Mouse (Mus musculus): ENCODE results near the gene Akap7. TPM values are rescaled to one million over a fixed set of nuclear protein-coding genes. Genes with fewer than 3 reads are reported as not detected.

Akap7 gene
- total and polyA plus RNA-seq, 3 experiments: 17.2 to 59.1 (median 56.2) TPM

GRCm38 (mm10) chr10:25331321-25332049 lies 23.8 kb upstream of the Akap7 start:
- peak overlapping the region; percentile 73 for H3K27ac ChIP-seq
- 27% methylated on average over 9 of the region's 9 CpGs for WGBS
- H3K4me1 ChIP-seq (ENCODE audit: control insufficient read depth, insufficient read depth, low read length): peaks cover 8% of the 10 kb centered on the region
- TF ChIP-seq CTCF (IDR thresholded peaks at IDR 0.05) (no peak), POLR2A (IDR thresholded peaks at IDR 0.05; ENCODE audit: insufficient read depth, low read depth, low read length) (no peak), EP300 (IDR thresholded peaks at IDR 0.05; ENCODE audit: insufficient read depth, low read depth, low read length) (no peak)
- no peak overlapping the region for H3K4me3 ChIP-seq
- H3K27me3 ChIP-seq (ENCODE audit: control insufficient read depth, insufficient read depth, low read length): no peaks in the 10 kb centered on the region
- intact Hi-C loops (cut with DNase I): loop anchor here (2.0 kb wide), 2 partner anchors 27 to 33 kb away; partner anchors contain the start of gene Epb41l2
- H3K9ac ChIP-seq (ENCODE audit: low read depth, low read length): 0 out of 2 replicates have a peak overlapping the region, but pooled peaks have one; percentile 25
- peaks cover 3% of the 10 kb centered on the region; the same call in 1 of the 2 replicates for H3K36me3 ChIP-seq (ENCODE audit: control insufficient read depth, insufficient read depth, low read length)
- no peaks in the 10 kb centered on the region; the same call in 1 of the 2 replicates for H3K79me2 ChIP-seq (replicated peaks; ENCODE audit: control insufficient read depth, insufficient read depth, low read length)
- peak in 1 of 2 experiments; percentile 28 for DNase-seq

- WGBS: 91% methylated on average over 7 of the region's 7 CpGs
Measured at GRCm38 (mm10) chr10:25330094-25330493, 22.4 kb upstream of the Akap7 start.

DNA sequence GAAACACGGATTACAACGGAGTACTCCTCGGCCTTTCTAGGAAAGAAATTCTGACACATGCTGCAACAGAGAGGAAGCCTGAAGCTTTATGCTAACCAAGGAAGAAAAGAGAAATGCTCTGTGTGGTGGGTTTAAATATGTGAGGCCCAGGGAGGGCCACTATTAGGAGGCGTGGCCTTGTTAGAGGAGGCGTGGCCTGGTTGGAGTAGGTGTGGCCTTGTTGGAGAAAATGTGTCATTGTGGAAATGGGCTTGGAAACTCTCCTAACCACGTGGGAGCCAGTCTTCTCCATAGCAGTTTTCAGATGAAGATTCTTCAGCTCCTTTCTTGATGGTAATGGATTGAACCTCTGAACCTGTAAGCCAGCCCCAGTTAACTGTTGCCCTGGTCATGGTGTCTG lies 19.8 kb upstream of the Akap7 start:
- 79% methylated on average over 6 of the region's 6 CpGs for WGBS
- Histone ChIP-seq H3K4me3 (no peak overlapping the region), H3K79me2 (replicated peaks; ENCODE audit: control insufficient read depth, insufficient read depth, low read length) (no peaks in the 10 kb centered on the region), H3K27ac (no peak overlapping the region), H3K27me3 (ENCODE audit: control insufficient read depth, insufficient read depth, low read length) (no peaks in the 10 kb centered on the region), H3K36me3 (ENCODE audit: control insufficient read depth, insufficient read depth, low read length) (peaks cover 3% of the 10 kb centered on the region; the same call in 1 of the 2 replicates), H3K4me1 (ENCODE audit: control insufficient read depth, insufficient read depth, low read length) (peaks cover 8% of the 10 kb centered on the region), H3K9ac (ENCODE audit: low read depth, low read length) (no peak overlapping the region)
- DNase-seq: no peak
- intact Hi-C loops (cut with DNase I): no loop called here
- no peak for TF ChIP-seq EP300 (IDR thresholded peaks at IDR 0.05; ENCODE audit: insufficient read depth, low read depth, low read length)
- TF ChIP-seq CTCF (IDR thresholded peaks at IDR 0.05): no peak
- no peak for TF ChIP-seq POLR2A (IDR thresholded peaks at IDR 0.05; ENCODE audit: insufficient read depth, low read depth, low read length)

More at GRCm38 (mm10) chr10:25330094-25330493, 22.4 kb upstream of the Akap7 start:
- intact Hi-C loops (cut with DNase I): loop anchor here (2.0 kb wide), 2 partner anchors 29 to 31 kb away; partner anchors contain the start of gene Epb41l2
- Histone ChIP-seq H3K9ac (ENCODE audit: low read depth, low read length) (no peak overlapping the region), H3K79me2 (replicated peaks; ENCODE audit: control insufficient read depth, insufficient read depth, low read length) (no peaks in the 10 kb centered on the region; the same call in 1 of the 2 replicates), H3K27me3 (ENCODE audit: control insufficient read depth, insufficient read depth, low read length) (no peaks in the 10 kb centered on the region), H3K4me1 (ENCODE audit: control insufficient read depth, insufficient read depth, low read length) (peaks cover 8% of the 10 kb centered on the region), H3K27ac (no peak overlapping the region), H3K4me3 (no peak overlapping the region), H3K36me3 (ENCODE audit: control insufficient read depth, insufficient read depth, low read length) (peaks cover 3% of the 10 kb centered on the region; the same call in 1 of the 2 replicates)
- no peak for DNase-seq
- no peak for TF ChIP-seq EP300 (IDR thresholded peaks at IDR 0.05; ENCODE audit: insufficient read depth, low read depth, low read length)
- TF ChIP-seq CTCF (IDR thresholded peaks at IDR 0.05): no peak
- TF ChIP-seq POLR2A (IDR thresholded peaks at IDR 0.05; ENCODE audit: insufficient read depth, low read depth, low read length): no peak

GRCm38 (mm10) chr10:25325690-25326089 lies 18.0 kb upstream of the Akap7 start:
- 35% methylated on average over 4 of the region's 4 CpGs for WGBS
- Histone ChIP-seq H3K79me2 (replicated peaks; ENCODE audit: control insufficient read depth, insufficient read depth, low read length) (no peaks in the 10 kb centered on the region), H3K4me3 (no peak overlapping the region), H3K27ac (no peak overlapping the region), H3K36me3 (ENCODE audit: control insufficient read depth, insufficient read depth, low read length) (no peaks in the 10 kb centered on the region), H3K27me3 (ENCODE audit: control insufficient read depth, insufficient read depth, low read length) (no peaks in the 10 kb centered on the region), H3K9ac (ENCODE audit: low read depth, low read length) (no peak overlapping the region), H3K4me1 (ENCODE audit: control insufficient read depth, insufficient read depth, low read length) (no peaks in the 10 kb centered on the region; the same call in none of the 2 replicates)
- DNase-seq: no peak
- TF ChIP-seq CTCF (IDR thresholded peaks at IDR 0.05): no peak
- no peak for TF ChIP-seq EP300 (IDR thresholded peaks at IDR 0.05; ENCODE audit: insufficient read depth, low read depth, low read length)
- TF ChIP-seq POLR2A (IDR thresholded peaks at IDR 0.05; ENCODE audit: insufficient read depth, low read depth, low read length): no peak
- intact Hi-C loops (cut with DNase I): no loop called here

- TF ChIP-seq POLR2A (IDR thresholded peaks at IDR 0.05; ENCODE audit: insufficient read depth, low read depth, low read length): no peak
- TF ChIP-seq EP300 (IDR thresholded peaks at IDR 0.05; ENCODE audit: insufficient read depth, low read depth, low read length): no peak
- no peak for TF ChIP-seq CTCF (IDR thresholded peaks at IDR 0.05)
- Histone ChIP-seq H3K4me3 (no peak overlapping the region), H3K27ac (no peak overlapping the region), H3K4me1 (ENCODE audit: control insufficient read depth, insufficient read depth, low read length) (no peaks in the 10 kb centered on the region; the same call in none of the 2 replicates), H3K36me3 (ENCODE audit: control insufficient read depth, insufficient read depth, low read length) (no peaks in the 10 kb centered on the region; the same call in 1 of the 2 replicates), H3K27me3 (ENCODE audit: control insufficient read depth, insufficient read depth, low read length) (no peaks in the 10 kb centered on the region), H3K9ac (ENCODE audit: low read depth, low read length) (no peak overlapping the region), H3K79me2 (replicated peaks; ENCODE audit: control insufficient read depth, insufficient read depth, low read length) (no peaks in the 10 kb centered on the region)
- WGBS: 88% methylated on average over 4 of the region's 4 CpGs
- intact Hi-C loops (cut with DNase I): no loop called here
- DNase-seq: no peak
Measured at GRCm38 (mm10) chr10:25321198-25321597, 13.5 kb upstream of the Akap7 start.

DNA sequence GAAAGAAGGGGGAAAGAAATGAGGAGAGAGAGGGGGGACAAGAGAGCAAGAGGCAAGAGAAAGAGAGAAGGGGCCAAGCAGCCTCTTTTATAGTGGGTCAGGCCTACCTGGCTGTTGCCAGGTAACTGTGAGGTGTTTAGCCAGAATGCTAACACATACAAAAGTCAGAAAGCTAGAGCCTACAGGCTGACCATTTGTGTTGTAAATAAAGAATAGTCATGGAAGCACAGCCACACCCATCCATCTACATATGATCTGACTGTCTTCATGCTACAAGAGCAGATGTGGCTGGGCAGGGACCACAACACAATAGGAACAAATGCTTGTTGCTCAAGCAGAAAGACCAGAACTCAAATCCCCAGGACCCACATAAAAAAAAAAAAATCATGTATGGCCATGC lies 11.9 kb upstream of the Akap7 start:
- intact Hi-C loops (cut with DNase I): no loop called here
- no peaks in the 10 kb centered on the region for H3K27me3 ChIP-seq (ENCODE audit: control insufficient read depth, insufficient read depth, low read length)
- no peaks in the 10 kb centered on the region for H3K4me1 ChIP-seq (ENCODE audit: control insufficient read depth, insufficient read depth, low read length)
- no peaks in the 10 kb centered on the region for H3K79me2 ChIP-seq (replicated peaks; ENCODE audit: control insufficient read depth, insufficient read depth, low read length)
- no peak overlapping the region for H3K27ac ChIP-seq
- H3K9ac ChIP-seq (ENCODE audit: low read depth, low read length): no peak overlapping the region
- TF ChIP-seq CTCF (IDR thresholded peaks at IDR 0.05) (no peak), EP300 (IDR thresholded peaks at IDR 0.05; ENCODE audit: insufficient read depth, low read depth, low read length) (no peak), POLR2A (IDR thresholded peaks at IDR 0.05; ENCODE audit: insufficient read depth, low read depth, low read length) (no peak)
- H3K4me3 ChIP-seq: no peak overlapping the region
- H3K36me3 ChIP-seq (ENCODE audit: control insufficient read depth, insufficient read depth, low read length): no peaks in the 10 kb centered on the region; the same call in 1 of the 2 replicates
- no peak for DNase-seq
